Mouse (Mus musculus) heart, adult 11 months (tissue): ENCODE measurements around the gene Gm7138.
"Not testable (repeated sequence)": the region's sequence is repeated elsewhere in the genome, so short reads cannot be mapped to it uniquely, and the experiment has no call there.

Experiments
- DNase-seq: peaks from one replicate; pipeline ENCODE4 v3.0.0; 2022

Gene Gm7138

GRCm38 (mm10) chr10:77776844-77777243 lies at the start of gene Gm7138:
TSS of gene Gm7138 (minus strand) at chr10:77776944.
- peak; percentile 40 for DNase-seq

GRCm38 (mm10) chr10:77819203-77819602 lies 42.5 kb upstream of the Gm7138 start:
- DNase-seq = no peak

- DNase-seq = no peak
These were observed 41.8 kb upstream of the Gm7138 start for GRCm38 (mm10) chr10:77818523-77818922.

- no peak for DNase-seq
These were observed 38.8 kb upstream of the Gm7138 start for GRCm38 (mm10) chr10:77815514-77815913.

GRCm38 (mm10) chr10:77814382-77814781 lies 37.6 kb upstream of the Gm7138 start, which contains the start of gene Gm2696:
TSS of gene Gm2696 (plus strand) at chr10:77814682.
- DNase-seq = peak; percentile 83

- no peak for DNase-seq
These were observed 35.0 kb upstream of the Gm7138 start, which contains the start of gene Gm9507 for GRCm38 (mm10) chr10:77811743-77812142. TSS of gene Gm9507 (minus strand) at chr10:77811843.

- DNase-seq = peak; percentile 17
These were observed 27.4 kb upstream of the Gm7138 start for GRCm38 (mm10) chr10:77804095-77804494.

- peak; percentile 82 for DNase-seq
These were observed 22.3 kb upstream of the Gm7138 start, which contains the start of gene Gm19668 for GRCm38 (mm10) chr10:77798921-77799508. TSS of gene Gm19668 (minus strand) at chr10:77799133.

GRCm38 (mm10) chr10:77798164-77798920 lies 21.6 kb upstream of the Gm7138 start:
- DNase-seq = peak; percentile 91

GRCm38 (mm10) chr10:77797677-77798076 lies 20.9 kb upstream of the Gm7138 start:
- DNase-seq = peak; percentile 89

GRCm38 (mm10) chr10:77794976-77795375 lies 18.2 kb upstream of the Gm7138 start, which contains the start of gene Gm9639:
TSS of gene Gm9639 (minus strand) at chr10:77795076.
- DNase-seq = peak; percentile 80

- DNase-seq = peak; percentile 67
These were observed 11.9 kb upstream of the Gm7138 start for GRCm38 (mm10) chr10:77788621-77789020.

GRCm38 (mm10) chr10:77787876-77788275 lies 11.1 kb upstream of the Gm7138 start, which contains the start of gene Gm7137:
TSS of gene Gm7137 (minus strand) at chr10:77788200.
- DNase-seq = peak; percentile 95

GRCm38 (mm10) chr10:77783396-77783795 lies 6.7 kb upstream of the Gm7138 start:
- DNase-seq = peak; percentile 61

GRCm38 (mm10) chr10:77782442-77782841 lies 5.7 kb upstream of the Gm7138 start, which contains the start of gene Gm3250:
TSS of gene Gm3250 (minus strand) at chr10:77782542.
- DNase-seq = peak; percentile 77

- peak; percentile 86 for DNase-seq
These were observed 4.6 kb downstream of the Gm7138 start for GRCm38 (mm10) chr10:77772142-77772541.

GRCm38 (mm10) chr10:77771225-77771624 lies 5.5 kb downstream of the Gm7138 start, which contains the start of gene Gm3238:
TSS of gene Gm3238 (minus strand) at chr10:77771325.
- peak; percentile 29 for DNase-seq

GRCm38 (mm10) chr10:77769727-77770126 lies 7.0 kb downstream of the Gm7138 start:
- DNase-seq = peak; percentile 81

GRCm38 (mm10) chr10:77759582-77759981 lies 17.2 kb downstream of the Gm7138 start, which contains the start of gene Gm3233:
TSS of gene Gm3233 (minus strand) at chr10:77759682.
- peak; percentile 68 for DNase-seq

- DNase-seq = no peak
These were observed 23.3 kb downstream of the Gm7138 start for GRCm38 (mm10) chr10:77753448-77753847.

GRCm38 (mm10) chr10:77752312-77752711 lies 24.4 kb downstream of the Gm7138 start:
- not testable (repeated sequence) for DNase-seq

- DNase-seq = peak; percentile 84
These were observed 25.5 kb downstream of the Gm7138 start, which contains the start of gene Gm9736 for GRCm38 (mm10) chr10:77751254-77751653. TSS of gene Gm9736 (minus strand) at chr10:77751354.

- DNase-seq = not testable (repeated sequence)
These were observed 26.1 kb downstream of the Gm7138 start for GRCm38 (mm10) chr10:77750686-77751085.
